Comparison of ENCODE assay signal across 8 mouse cellular contexts in genomic region chr7:102564999-102565997, GRCm38 (mm10). TPM values are rescaled to one million over a fixed set of nuclear protein-coding genes. Genes with fewer than 3 reads are reported as not detected.
DNase-seq lines count a peak whose midpoint lies in the region; ATAC-seq lines count a peak whose summit lies in the region.

Trim21 (minus strand) TSS chr7:102565486.

- peak; percentile 100 for ATAC-seq in inflammation-experienced regulatory T-cells, adult 6 months
- ATAC-seq in megakaryocyte progenitor cell, adult 5-6 weeks (replicated peaks; ENCODE audit: poor library complexity) = peak; percentile 98

- peak; percentile 80 to 86 for DNase-seq in adrenal gland, adult 18-20 months (ENCODE audit: low spot score in 2 of 2)
- peak; percentile 81 for DNase-seq in embryo, embryonic 11 days
- peak; percentile 86 for DNase-seq in gastrocnemius, postnatal 25 days
- peak; percentile 28 to 90 for DNase-seq in left cerebral cortex, postnatal 10 days (ENCODE audit: extremely low spot score in 1 of 2, low spot score in 2 of 2)
- peak; percentile 27 for DNase-seq in right cerebral cortex, postnatal 14 days
- peak; percentile 78 for DNase-seq in urinary bladder, postnatal 25 days (ENCODE audit: low spot score)

- intact Hi-C loops in left cerebral cortex, postnatal 10 days (cut with DNase I) = no loop called here

RNA-seq across cellular contexts. Expression of gene Trim21, which starts in this region (rescaled TPM):
- 10 to 100 TPM; 12.1 to 14.6 TPM for total RNA-seq in adrenal gland, adult 18-20 months (2021)
- 1 to 10 TPM; 2.8 to 3.8 TPM for total RNA-seq in gastrocnemius, postnatal 25 days (2021)
- polyA plus RNA-seq in inflammation-experienced regulatory T-cells, adult 6 months (2017; shearing (Covaris generic)) = 10 to 100 TPM in 1 of 3 experiments, 1 to 10 TPM in 2; 7.8 to 10.0 (median 9.7) TPM
- total RNA-seq in left cerebral cortex, postnatal 10 days (2021) = 1 to 10 TPM; 1.8 to 2.9 TPM
- 7.4 and 11.5 TPM in 2 replicates for total RNA-seq in megakaryocyte progenitor cell, adult 5-6 weeks (2015)
- total RNA-seq in megakaryocyte progenitor cell, adult 5-6 weeks (2017) = 29.3 and 45.8 TPM in 2 replicates

Comparison
In these comparisons a context has a peak if more than half of its experiments do, and no peak if none do; other contexts are left out.
1. Peak in every context shown above with its lines: DNase-seq and ATAC-seq.
2. DNase-seq: peak in every context shown above with its lines; median percentile 86 in gastrocnemius, postnatal 25 days; 83 in adrenal gland, adult 18-20 months; 81 in embryo, embryonic 11 days; 78 in urinary bladder, postnatal 25 days; 59 in left cerebral cortex, postnatal 10 days; 27 in right cerebral cortex, postnatal 14 days.